Mouse (Mus musculus) limb, embryonic 14.5 days (tissue): ENCODE measurements around the gene Kif16b. TPM values are rescaled to one million over a fixed set of nuclear protein-coding genes. Genes with fewer than 3 reads are reported as not detected.
A peak's percentile ranks its signal among the peaks of the same experiment; 100 is the strongest.

Source experiments
- ATAC-seq: fragments of 200-750 bp; cut with Nextera tagmentation; 2 replicates; pipeline ENCODE4 v1.8.0; 2017; ENCODE audit warnings: low read depth, moderate number of reproducible peaks, moderate TSS enrichment; ENCODE audit not compliant: low FRiP score
- DNase-seq: peaks from one replicate; pipeline ENCODE4 v3.0.0-alpha.2; 2015; ENCODE audit warnings: low spot score
- H3K27ac ChIP-seq: fragments of 300-500 bp; sonication (generic); replicated peaks from 2 replicates; pipeline ENCODE4 v1.5.1; 2014; ENCODE audit warnings: low read depth, mild to moderate bottlenecking, low read length, moderate library complexity, mixed read lengths
- H3K27me3 ChIP-seq: fragments of 300-500 bp; sonication (generic); 2 replicates; pipeline ENCODE4 v1.6.1; 2014; ENCODE audit warnings: low read length, mixed read lengths; ENCODE audit not compliant: control insufficient read depth, insufficient read depth
- H3K36me3 ChIP-seq: fragments of 300-500 bp; sonication (generic); 2 replicates; pipeline ENCODE4 v1.6.1; 2014; ENCODE audit warnings: mild to moderate bottlenecking, low read length, moderate library complexity, mixed read lengths; ENCODE audit not compliant: control insufficient read depth, insufficient read depth
- H3K4me1 ChIP-seq: fragments of 300-500 bp; sonication (generic); 2 replicates; pipeline ENCODE4 v1.6.1; 2014; ENCODE audit warnings: antibody characterized with exemption, low read length, mixed read lengths; ENCODE audit not compliant: control insufficient read depth, insufficient read depth
- H3K4me2 ChIP-seq: fragments of 300-500 bp; sonication (generic); replicated peaks from 2 replicates; pipeline ENCODE4 v1.6.1; 2014; ENCODE audit warnings: low read depth, mild to moderate bottlenecking, low read length, moderate library complexity; ENCODE audit not compliant: severe bottlenecking
- H3K4me3 ChIP-seq: fragments of 300-500 bp; sonication (generic); replicated peaks from 2 replicates; pipeline ENCODE4 v1.5.1; 2014; ENCODE audit warnings: low read length
- H3K9ac ChIP-seq: fragments of 300-500 bp; sonication (generic); 2 replicates; pipeline ENCODE4 v1.6.1; 2014; ENCODE audit warnings: mild to moderate bottlenecking, low read depth, low read length, moderate library complexity; ENCODE audit not compliant: severe bottlenecking
- H3K9me3 ChIP-seq: fragments of 300-500 bp; sonication (generic); 2 replicates; pipeline ENCODE4 v1.6.1; 2016; ENCODE audit warnings: low read length; ENCODE audit not compliant: control insufficient read depth
- POLR2A ChIP-seq: fragments of 200-500 bp; IDR thresholded peaks from 2 replicates; pipeline ENCODE4 v1.8.0; 2012; ENCODE audit warnings: inconsistent platforms, mild to moderate bottlenecking, moderate library complexity, borderline replicate concordance; ENCODE audit not compliant: insufficient read depth, insufficient read length; ENCODE audit errors: extremely low read depth
- WGBS: fragments of 180-500 bp; shearing (Covaris S2); extraction: QIAGEN DNeasy Blood & Tissue Kit; methylation state at CpG from one replicate; pipeline ENCODE4 v1.1.7; 2014; 5-methylcytosine and 5-hydroxymethylcytosine counted together
- polyA plus RNA-seq, 2 experiments: library from polyadenylated mRNA; depleted of rRNA in 1 of 2; stranded (reverse) in 1 of 2; unstranded in 1 of 2; fragments of >200 nt; fragmentation: Nextera tagmentation in 1 of 2; extraction: Ambion mirVana in 1 of 2; gene quantifications; 2 replicates each; pipeline versions ENCODE4 v1.2.1 to v1.2.3; 2012 to 2014

Gene Kif16b
- polyA plus RNA-seq, 2 experiments = 7.9 to 10.6 TPM

GRCm38 (mm10) chr2:142834751-142835150, 66.6 kb downstream of the Kif16b start:
- ATAC-seq (no peak), DNase-seq (no peak)
- peaks cover 4% of the 10 kb centered on the region; the same call in 1 of the 2 replicates for H3K4me1 ChIP-seq
- H3K4me2 ChIP-seq = no peak overlapping the region
- no peak overlapping the region for H3K27ac ChIP-seq
- no peaks in the 10 kb centered on the region for H3K9me3 ChIP-seq
- H3K9ac ChIP-seq = no peak overlapping the region
- H3K36me3 ChIP-seq = peaks cover 5% of the 10 kb centered on the region; the same call in 1 of the 2 replicates
- no peaks in the 10 kb centered on the region for H3K27me3 ChIP-seq
- no peak for TF ChIP-seq POLR2A
- whole genome bisulfite sequencing = 85% methylated on average over 3 of the region's 3 CpGs
- no peak overlapping the region for H3K4me3 ChIP-seq

- Histone ChIP-seq H3K9ac (no peak overlapping the region), H3K4me3 (no peak overlapping the region), H3K27ac (no peak overlapping the region), H3K4me1 (peaks cover under 1% of the 10 kb centered on the region; the same call in 1 of the 2 replicates), H3K9me3 (no peaks in the 10 kb centered on the region), H3K36me3 (peaks cover 5% of the 10 kb centered on the region; the same call in 1 of the 2 replicates), H3K27me3 (no peaks in the 10 kb centered on the region), H3K4me2 (no peak overlapping the region)
- TF ChIP-seq POLR2A = no peak
- WGBS = 63% methylated on average over 10 of the region's 10 CpGs
- no peak for DNase-seq
- peak; percentile 44; the same call in 1 of the 2 replicates for ATAC-seq
Observed at GRCm38 (mm10) chr2:142832617-142833422, 68.5 kb downstream of the Kif16b start.

- Histone ChIP-seq H3K36me3 (no peaks in the 10 kb centered on the region), H3K9ac (no peak overlapping the region), H3K27me3 (no peaks in the 10 kb centered on the region), H3K4me1 (no peaks in the 10 kb centered on the region), H3K4me2 (no peak overlapping the region), H3K4me3 (no peak overlapping the region), H3K27ac (no peak overlapping the region), H3K9me3 (no peaks in the 10 kb centered on the region)
- WGBS = 33% methylated on average over 2 of the region's 2 CpGs
- TF ChIP-seq POLR2A = no peak
- peak; percentile 75 for DNase-seq
- ATAC-seq = peak; percentile 71; the same call in 1 of the 2 replicates
Observed at GRCm38 (mm10) chr2:142813033-142813432, 88.3 kb downstream of the Kif16b start.

- no peak overlapping the region for H3K4me2 ChIP-seq
- no peak overlapping the region for H3K4me3 ChIP-seq
- DNase-seq (no peak), ATAC-seq (no peak)
- no peak for TF ChIP-seq POLR2A
- no peak overlapping the region for H3K27ac ChIP-seq
- H3K27me3 ChIP-seq = no peaks in the 10 kb centered on the region
- H3K36me3 ChIP-seq = no peaks in the 10 kb centered on the region
- H3K4me1 ChIP-seq = no peaks in the 10 kb centered on the region
- H3K9ac ChIP-seq = no peak overlapping the region
- WGBS = 97% methylated on average over 1 of the region's 1 CpGs
- no peaks in the 10 kb centered on the region for H3K9me3 ChIP-seq
Observed at GRCm38 (mm10) chr2:142803760-142804448, 97.4 kb downstream of the Kif16b start.

- DNase-seq (no peak), ATAC-seq (no peak)
- Histone ChIP-seq H3K27me3 (no peaks in the 10 kb centered on the region), H3K4me1 (no peaks in the 10 kb centered on the region), H3K4me2 (no peak overlapping the region), H3K36me3 (no peaks in the 10 kb centered on the region), H3K27ac (no peak overlapping the region), H3K9ac (no peak overlapping the region), H3K4me3 (no peak overlapping the region), H3K9me3 (no peaks in the 10 kb centered on the region)
- WGBS = 60% methylated on average over 6 of the region's 6 CpGs
- TF ChIP-seq POLR2A = no peak
Observed at GRCm38 (mm10) chr2:142797310-142797709, 104.0 kb downstream of the Kif16b start.
